Mouse (Mus musculus) spleen, postnatal 36 days (tissue): ENCODE data around the gene Foxk1.

ENCODE experiments used
- DNase-seq, 2 experiments: peaks; one replicate each; pipeline ENCODE4 v3.0.0; 2022; ENCODE audit warnings: low spot score in 2 of 2, mixed read lengths in 1 of 2

Foxk1 gene

DNA sequence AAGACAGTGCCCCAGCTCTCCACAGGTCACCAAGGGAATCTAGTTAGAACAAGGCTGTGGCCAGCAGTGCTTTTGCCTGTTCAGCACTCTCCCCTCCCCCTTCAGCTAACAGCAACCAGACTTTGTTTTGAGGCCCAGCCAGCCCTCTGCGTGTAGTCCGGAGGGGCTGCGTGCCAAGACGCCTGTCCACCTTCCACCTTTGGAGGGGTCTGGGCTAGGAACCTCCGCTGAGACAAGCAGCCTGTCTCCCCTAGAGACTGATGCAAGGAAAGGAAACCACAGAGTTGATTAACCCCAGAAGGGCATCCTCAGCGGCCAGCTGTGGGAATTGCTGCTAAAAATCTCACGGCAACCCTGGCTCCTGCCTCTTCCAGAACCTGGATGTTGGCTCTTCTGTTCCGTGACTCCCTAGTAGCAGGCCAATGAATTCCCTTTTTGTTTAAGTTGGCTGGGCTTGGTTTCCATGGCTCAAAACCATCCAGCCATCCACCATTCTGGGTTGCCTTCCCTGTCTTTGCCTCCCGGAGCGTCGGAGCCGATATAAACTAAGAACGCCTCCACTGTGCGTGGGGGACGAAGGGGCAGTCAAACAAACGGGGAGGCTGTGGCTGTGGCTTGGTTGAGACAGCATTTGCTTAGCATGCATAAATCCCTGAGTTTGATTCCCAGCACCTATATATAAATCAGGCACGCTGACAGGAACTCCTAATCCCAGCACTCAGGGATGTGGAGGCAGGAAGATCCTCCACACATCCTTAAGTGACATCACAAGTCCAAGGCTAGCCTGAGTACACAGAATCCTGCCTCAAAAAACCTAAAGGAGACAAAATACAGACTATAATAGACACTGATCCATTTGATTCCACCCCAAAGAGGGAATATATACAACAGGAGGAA lies 14.3 kb upstream of the Foxk1 start:
- no peak for DNase-seq

DNA sequence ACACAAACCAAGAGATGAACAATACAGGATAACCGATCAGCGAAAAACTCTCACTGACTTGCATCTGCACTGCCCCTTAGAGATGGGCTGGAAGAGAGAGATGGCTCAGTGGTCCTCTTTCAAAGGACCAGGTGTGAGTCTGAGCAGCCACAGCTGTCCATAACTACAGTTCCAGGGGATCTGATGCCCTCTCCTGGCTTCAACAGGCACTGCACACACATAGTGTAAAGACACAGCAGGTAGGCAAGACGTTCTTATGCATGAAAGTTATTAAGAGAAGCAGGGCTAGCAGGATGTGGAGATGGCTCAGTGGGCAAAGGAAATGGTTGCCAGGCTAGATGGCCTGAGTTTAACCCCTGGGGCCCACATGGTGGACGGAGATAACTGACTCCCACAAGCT lies 13.6 kb upstream of the Foxk1 start:
- DNase-seq = peak; percentile 42 to 48

- no peak for DNase-seq
These were observed 9.6 kb upstream of the Foxk1 start for GRCm38 (mm10) chr5:142391691-142392090.

GRCm38 (mm10) chr5:142394602-142395252 lies 6.6 kb upstream of the Foxk1 start:
- no peak for DNase-seq

GRCm38 (mm10) chr5:142395909-142396308 lies 5.4 kb upstream of the Foxk1 start:
- no peak for DNase-seq

GRCm38 (mm10) chr5:142400181-142400883 lies 965 bp upstream of the Foxk1 start:
- DNase-seq = no peak

DNA sequence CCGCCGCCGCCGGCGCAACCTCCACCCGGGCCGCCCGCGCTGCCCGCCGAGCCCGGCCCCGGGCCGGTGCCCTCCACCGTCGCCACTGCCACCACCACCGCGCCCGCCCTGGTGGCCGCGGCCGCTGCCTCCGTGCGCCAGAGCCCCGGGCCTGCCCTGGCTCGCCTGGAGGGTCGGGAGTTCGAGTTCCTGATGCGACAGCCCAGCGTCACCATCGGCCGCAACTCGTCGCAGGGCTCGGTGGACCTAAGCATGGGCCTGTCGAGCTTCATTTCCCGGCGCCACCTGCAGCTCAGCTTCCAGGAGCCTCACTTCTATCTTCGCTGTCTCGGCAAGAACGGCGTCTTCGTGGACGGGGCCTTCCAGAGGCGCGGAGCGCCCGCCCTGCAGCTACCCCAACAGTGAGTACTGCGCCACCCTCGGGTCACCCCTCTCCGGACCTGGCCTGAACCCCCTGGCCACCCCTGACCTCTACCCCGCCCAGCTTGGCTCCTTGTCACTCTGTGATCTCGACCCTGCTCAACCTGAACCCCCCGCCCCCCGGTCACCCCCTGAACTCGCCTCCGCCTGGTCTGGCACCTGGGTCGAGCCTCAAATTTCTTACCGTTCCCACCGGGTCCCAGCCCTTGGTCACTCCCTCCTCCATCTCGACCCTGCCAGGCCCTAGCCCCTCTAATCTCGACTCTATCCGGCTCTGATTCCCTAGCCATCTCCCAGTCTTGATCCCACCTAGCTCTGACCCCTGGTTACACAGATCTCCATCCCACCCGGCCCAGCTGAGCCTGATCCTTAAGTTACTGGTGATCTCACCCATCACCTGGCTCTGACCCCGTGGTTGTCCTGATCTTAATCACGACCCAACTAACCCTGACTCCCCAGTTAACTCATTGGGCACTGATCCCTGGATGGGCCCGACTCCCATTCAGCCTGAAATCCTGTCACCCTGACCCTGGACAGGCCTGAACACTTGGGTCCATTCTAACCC lies 636 bp downstream of the Foxk1 start:
- peak; percentile 37 to 43 for DNase-seq

DNA sequence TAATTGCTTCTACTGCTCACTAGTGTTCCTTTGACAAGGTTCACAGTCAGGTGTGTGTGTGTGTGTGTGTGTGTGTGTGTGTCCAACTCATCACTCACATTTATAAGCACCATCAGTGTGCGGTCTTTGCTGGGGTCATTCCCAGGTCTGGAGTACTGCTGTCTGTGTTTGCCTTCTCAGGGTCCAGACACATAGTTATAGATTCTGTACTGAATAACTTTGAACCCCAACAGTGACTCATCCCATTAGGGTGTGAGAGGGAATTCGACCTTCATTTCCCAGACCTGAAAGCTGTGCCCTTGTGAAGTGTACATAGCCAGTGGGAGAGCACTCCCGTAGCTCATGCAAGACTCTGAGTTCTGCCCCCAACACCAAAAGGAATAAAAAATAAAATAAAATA lies 2.4 kb downstream of the Foxk1 start:
- DNase-seq = no peak

DNA sequence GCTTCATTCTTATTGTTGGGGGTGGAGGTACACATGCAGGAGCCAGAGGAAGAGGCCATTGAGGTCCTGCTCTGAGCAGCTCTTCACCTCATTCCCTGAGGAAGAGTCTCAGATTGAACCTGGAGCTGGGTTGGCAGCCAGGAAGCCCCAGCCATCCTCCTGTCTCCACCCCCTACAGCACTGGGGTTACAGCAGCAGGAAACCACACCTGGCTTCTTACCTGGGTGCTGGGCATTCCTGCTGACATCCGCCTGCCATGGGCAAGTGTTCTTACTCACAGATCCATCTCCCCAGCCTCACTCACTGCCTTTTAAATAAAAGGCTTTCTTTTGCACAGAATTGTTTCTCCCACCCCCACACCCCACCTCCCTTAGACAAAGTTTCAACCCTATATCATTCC lies 3.0 kb downstream of the Foxk1 start:
- DNase-seq = no peak

- no peak for DNase-seq
These were observed 4.1 kb downstream of the Foxk1 start for GRCm38 (mm10) chr5:142405426-142405825.

DNA sequence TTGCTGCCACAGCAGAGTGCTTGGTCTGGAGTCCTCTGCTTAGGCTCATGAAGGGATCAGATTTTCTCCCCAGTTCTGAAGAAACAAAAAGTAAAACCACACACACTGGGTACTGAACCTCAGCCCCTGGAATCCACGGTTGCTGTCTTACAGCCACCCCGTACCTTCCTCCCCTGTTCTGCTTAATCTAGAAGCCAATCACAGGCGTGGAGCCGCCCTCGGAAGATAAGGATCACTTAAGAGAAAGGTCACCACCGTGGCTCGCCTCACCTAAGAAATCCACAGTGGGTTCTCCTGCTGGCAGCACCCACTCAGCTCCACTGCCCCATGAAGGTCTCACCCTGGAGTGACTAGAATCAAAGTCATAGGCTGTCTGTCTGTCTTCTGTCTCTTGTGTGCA lies 5.1 kb downstream of the Foxk1 start:
- no peak for DNase-seq

GRCm38 (mm10) chr5:142406937-142407336 lies 5.6 kb downstream of the Foxk1 start:
- DNase-seq = no peak

DNA sequence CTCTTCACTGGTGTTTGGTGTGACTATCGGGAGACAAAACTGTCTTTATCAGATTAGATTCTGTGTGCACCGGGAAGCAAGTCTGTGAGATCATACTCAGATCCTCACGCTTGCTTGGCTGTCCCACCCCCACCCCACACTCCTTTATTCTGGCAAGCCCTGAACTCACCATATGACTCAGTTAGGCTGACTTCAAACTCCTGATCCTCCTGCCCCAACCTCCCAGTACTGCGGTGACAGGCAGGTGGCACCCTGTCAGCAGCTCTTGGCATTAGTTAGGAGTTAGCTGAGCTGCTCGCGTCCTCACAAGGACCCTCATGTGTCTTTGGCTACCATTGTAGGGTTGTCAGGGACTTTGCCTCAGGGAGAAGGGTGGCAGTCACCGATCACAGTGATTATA lies 6.1 kb downstream of the Foxk1 start:
- no peak for DNase-seq

DNA sequence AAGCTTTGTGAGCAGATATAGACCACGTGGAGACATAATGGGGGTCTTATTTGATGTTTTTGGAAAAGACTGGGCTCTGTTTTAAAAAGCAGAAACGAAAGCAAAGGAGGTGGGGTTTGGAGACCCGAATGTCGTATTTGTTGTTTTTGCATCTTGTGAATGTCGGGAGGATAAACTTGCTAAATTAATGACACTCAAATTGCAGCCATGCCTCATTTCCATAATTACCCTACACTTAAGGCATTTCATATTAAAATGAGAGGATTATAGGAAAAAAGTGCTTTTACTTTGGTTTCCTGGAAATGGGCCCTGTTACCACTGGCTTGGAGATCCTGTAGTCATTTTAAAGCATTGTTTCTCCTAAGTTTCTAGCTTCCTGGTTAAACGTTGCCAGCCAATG lies 7.9 kb downstream of the Foxk1 start:
- DNase-seq = no peak

- DNase-seq = no peak
These were observed 9.1 kb downstream of the Foxk1 start for GRCm38 (mm10) chr5:142410348-142410747.

DNA sequence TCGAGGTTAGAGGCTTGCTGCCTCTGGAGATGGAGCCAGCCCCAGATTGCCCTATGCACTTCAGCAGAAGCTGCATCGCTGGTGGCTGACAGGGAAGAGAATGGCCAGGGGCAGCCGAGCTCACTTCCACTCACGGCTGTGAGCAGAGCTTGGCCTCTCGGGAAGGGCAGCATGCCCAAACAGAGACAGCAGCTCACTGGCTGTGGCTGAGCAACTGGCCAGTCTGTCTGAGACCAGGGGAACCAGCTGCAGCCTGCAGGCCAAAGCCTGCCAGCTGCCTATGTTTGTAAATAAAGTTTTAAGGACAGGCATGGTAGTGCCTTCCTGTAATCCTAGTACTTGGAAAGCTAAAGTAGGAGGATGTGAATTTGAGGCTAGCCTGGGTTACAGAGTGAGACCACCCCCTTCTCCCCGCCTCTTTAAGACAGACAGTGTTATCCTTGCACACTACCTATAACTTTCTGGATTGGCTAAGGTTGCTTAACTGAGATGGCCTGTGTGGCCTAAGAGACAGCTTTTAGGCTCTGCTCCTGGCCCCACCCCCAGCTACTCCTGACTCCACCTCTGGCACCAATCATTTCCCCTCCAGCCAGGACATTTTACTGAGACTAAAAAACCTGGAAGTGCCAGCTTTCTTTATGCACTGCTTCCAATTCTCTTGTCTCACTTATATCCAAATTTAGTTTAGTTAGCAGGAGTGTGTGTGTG lies 11.5 kb downstream of the Foxk1 start:
- no peak for DNase-seq

- DNase-seq = no peak
These were observed 12.6 kb downstream of the Foxk1 start for GRCm38 (mm10) chr5:142413723-142414445.

GRCm38 (mm10) chr5:142415401-142415800 lies 14.1 kb downstream of the Foxk1 start:
- DNase-seq = no peak

- DNase-seq = peak; percentile 50 to 61
These were observed 14.9 kb downstream of the Foxk1 start for GRCm38 (mm10) chr5:142416070-142416775.
